Mouse (Mus musculus) midbrain, postnatal 0 days (tissue): ENCODE data around the gene Srrm2. TPM values are rescaled to one million over a fixed set of nuclear protein-coding genes. Genes with fewer than 3 reads are reported as not detected.

Source experiments
- ATAC-seq: fragments of 200-750 bp; cut with Nextera tagmentation; 2 replicates; pipeline ENCODE4 v1.8.0; 2017; ENCODE audit warnings: moderate number of reproducible peaks, mild to moderate bottlenecking, moderate TSS enrichment, moderate library complexity; ENCODE audit not compliant: low FRiP score
- DNase-seq: peaks from one replicate; pipeline ENCODE4 v3.0.0-alpha.2; 2015; ENCODE audit warnings: low spot score
- H3K27ac ChIP-seq: fragments of 300-500 bp; sonication (generic); 2 replicates; pipeline ENCODE4 v1.5.1; 2014; ENCODE audit warnings: low read depth, mild to moderate bottlenecking, low read length, mixed read lengths
- H3K27me3 ChIP-seq: fragments of 300-500 bp; sonication (generic); 2 replicates; pipeline ENCODE4 v1.6.1; 2014; ENCODE audit warnings: low read length, control low read depth, mixed read lengths; ENCODE audit not compliant: insufficient read depth
- H3K36me3 ChIP-seq: fragments of 300-500 bp; sonication (generic); 2 replicates; pipeline ENCODE4 v1.6.1; 2014; ENCODE audit warnings: low read length, control low read depth, mixed read lengths; ENCODE audit not compliant: insufficient read depth
- H3K4me1 ChIP-seq: fragments of 300-500 bp; sonication (generic); 2 replicates; pipeline ENCODE4 v1.6.1; 2014; ENCODE audit warnings: mild to moderate bottlenecking, control low read depth, antibody characterized with exemption, low read length, mixed read lengths; ENCODE audit not compliant: insufficient read depth
- H3K4me2 ChIP-seq: fragments of 300-500 bp; sonication (generic); 2 replicates; pipeline ENCODE4 v1.6.1; 2014; ENCODE audit warnings: low read depth, mild to moderate bottlenecking, low read length, mixed read lengths; ENCODE audit not compliant: poor library complexity, severe bottlenecking
- H3K4me3 ChIP-seq: fragments of 300-500 bp; sonication (generic); 2 replicates; pipeline ENCODE4 v1.5.1; 2014; ENCODE audit warnings: low read depth, mild to moderate bottlenecking, low read length, moderate library complexity
- H3K9ac ChIP-seq: fragments of 300-500 bp; sonication (generic); replicated peaks from 2 replicates; pipeline ENCODE4 v1.6.1; 2014; ENCODE audit warnings: mild to moderate bottlenecking, low read length, moderate library complexity, mixed read lengths; ENCODE audit not compliant: poor library complexity, severe bottlenecking
- H3K9me3 ChIP-seq: fragments of 300-500 bp; sonication (generic); 2 replicates; pipeline ENCODE4 v1.6.1; 2016; ENCODE audit warnings: low read length, control low read depth
- CTCF ChIP-seq: IDR thresholded peaks from 2 replicates; pipeline ENCODE4 v1.5.1; 2016; ENCODE audit warnings: antibody characterized with exemption, mild to moderate bottlenecking
- WGBS: fragments of 180-500 bp; shearing (Covaris S2); extraction: QIAGEN DNeasy Blood & Tissue Kit; methylation state at CpG from one replicate; pipeline ENCODE4 v1.1.7; 2014; 5-methylcytosine and 5-hydroxymethylcytosine counted together
- polyA plus RNA-seq: library from polyadenylated mRNA; unstranded; fragments of >200 nt; fragmentation: Nextera tagmentation; extraction: Ambion mirVana; gene quantifications from 2 replicates; pipeline ENCODE4 v1.2.1, GENCODE M21; 2015
- total RNA-seq: library from RNA; depleted of rRNA; stranded (reverse); fragments of >200 nt; gene quantifications from 2 replicates; pipeline ENCODE4 v1.2.3, GENCODE M21; 2014

The Srrm2 gene
- total and polyA plus RNA-seq, 2 experiments from 2014 or later = 162 to 443 TPM

DNA sequence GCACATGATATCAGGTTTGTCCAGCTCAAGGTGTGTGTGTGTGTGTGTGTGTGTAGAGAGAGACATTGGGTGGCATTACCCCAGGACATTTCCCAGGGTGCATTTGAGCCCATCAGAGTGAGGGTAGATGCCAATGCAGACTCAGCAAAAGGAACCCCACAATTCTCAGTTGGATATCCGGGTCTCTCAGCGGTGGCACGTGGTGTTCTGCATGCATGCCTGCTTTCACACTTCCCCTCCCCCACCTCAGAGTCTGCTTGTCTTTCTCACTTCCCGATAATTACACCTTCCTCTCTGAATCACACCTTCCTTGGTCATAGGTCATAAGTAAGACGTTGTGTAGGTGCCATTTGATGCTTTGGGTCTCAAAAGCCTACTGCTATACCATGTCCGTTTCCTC lies 42.3 kb upstream of the Srrm2 start:
- no peak overlapping the region for H3K4me2 ChIP-seq
- DNase-seq (no peak), ATAC-seq (no peak)
- H3K4me1 ChIP-seq = peaks cover 5% of the 10 kb centered on the region
- H3K27me3 ChIP-seq = peaks cover 24% of the 10 kb centered on the region
- H3K36me3 ChIP-seq = peaks cover 23% of the 10 kb centered on the region
- no peaks in the 10 kb centered on the region for H3K9me3 ChIP-seq
- H3K4me3 ChIP-seq = no peak overlapping the region
- WGBS = 43% methylated on average over 6 of the region's 6 CpGs
- no peak for TF ChIP-seq CTCF
- no peak overlapping the region for H3K27ac ChIP-seq
- H3K9ac ChIP-seq = no peak overlapping the region

DNA sequence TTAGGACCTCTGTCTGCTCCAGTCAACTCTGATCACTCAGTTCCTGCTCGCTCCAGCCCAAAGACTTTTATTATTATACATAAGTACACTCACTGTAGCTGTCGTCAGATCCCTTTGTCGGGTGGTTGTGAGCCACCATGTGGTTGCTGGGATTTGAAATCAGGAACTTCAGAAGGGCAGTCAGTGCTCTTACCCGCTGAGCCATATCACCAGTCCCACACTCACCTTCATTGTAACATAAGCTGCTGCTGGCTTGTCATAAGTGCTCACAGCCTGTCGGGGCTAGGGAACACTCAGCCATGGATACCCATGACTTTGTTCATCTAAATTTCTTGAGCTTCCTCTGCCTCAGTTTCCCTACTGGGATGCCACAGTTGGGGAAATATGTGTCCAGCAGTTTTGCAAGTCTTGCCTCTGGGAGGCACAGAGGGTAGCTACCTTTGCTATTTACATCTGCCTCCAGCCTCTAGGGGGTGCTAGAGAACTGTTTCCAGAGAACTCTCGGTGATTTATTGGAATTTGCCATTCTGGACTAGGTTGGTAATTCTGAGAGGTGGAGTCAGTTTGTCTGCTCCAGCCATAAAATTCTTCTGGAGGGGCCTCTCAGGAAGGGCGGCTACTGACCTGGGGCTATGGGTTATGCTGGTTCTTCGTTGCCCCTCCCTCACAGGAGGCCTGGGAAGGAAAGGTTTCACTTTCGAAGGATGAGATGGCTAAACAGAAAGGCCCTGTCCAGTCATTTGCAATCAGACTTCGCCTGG lies 41.5 kb upstream of the Srrm2 start:
- ATAC-seq (no peak), DNase-seq (peak; percentile 71)
- no peak overlapping the region for H3K4me3 ChIP-seq
- WGBS = 37% methylated on average over 10 of the region's 10 CpGs
- peaks cover 31% of the 10 kb centered on the region for H3K36me3 ChIP-seq
- no peak overlapping the region for H3K27ac ChIP-seq
- H3K4me1 ChIP-seq = peaks cover 5% of the 10 kb centered on the region
- H3K9ac ChIP-seq = no peak overlapping the region
- 0 out of 2 replicates have a peak overlapping the region, but pooled peaks have one; percentile 12 for H3K4me2 ChIP-seq
- peaks cover 17% of the 10 kb centered on the region; the same call in 1 of the 2 replicates for H3K27me3 ChIP-seq
- peak; percentile 75 for TF ChIP-seq CTCF
- no peaks in the 10 kb centered on the region for H3K9me3 ChIP-seq

DNA sequence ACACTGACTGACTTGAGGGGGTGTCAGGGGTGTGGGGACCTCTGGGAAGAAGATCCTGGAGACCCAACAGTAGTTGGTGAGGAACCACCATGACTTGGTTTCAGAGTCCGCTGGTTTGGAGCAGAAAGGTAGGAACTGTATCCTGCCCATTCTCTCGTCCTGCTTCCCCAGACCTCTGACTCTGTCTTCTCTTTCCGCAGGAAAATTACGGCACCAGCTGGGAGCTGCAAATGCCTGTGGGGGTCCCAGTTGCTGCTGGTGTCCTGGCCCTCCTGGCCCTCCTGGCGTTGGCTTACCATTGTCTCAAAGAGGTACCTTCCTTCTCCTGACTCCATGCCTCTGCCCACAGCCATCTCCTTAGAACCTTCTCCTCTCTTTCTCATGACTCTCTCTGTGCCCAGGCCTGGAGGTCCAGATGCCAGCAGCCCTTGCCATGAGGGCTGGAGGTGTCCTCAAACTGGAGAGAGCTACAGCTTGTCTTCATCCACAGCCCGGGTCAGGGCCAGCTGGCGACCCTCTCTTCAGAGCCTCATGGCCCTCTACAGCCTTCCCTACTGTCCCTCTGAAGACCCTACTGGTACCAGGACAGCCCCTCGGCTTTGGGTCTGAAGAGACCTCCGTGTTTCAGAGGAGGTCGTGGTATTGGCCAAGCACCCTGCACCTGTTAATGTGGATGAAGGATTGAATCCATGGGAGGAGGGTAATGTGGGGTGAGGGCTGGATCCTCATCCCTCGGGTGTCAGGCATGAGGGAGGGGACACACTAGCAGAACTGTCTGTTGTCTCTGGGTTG lies 40.7 kb upstream of the Srrm2 start:
- Histone ChIP-seq H3K27ac (no peak overlapping the region), H3K9ac (no peak overlapping the region), H3K27me3 (peaks cover 10% of the 10 kb centered on the region; the same call in 1 of the 2 replicates), H3K4me2 (no peak overlapping the region), H3K4me3 (no peak overlapping the region), H3K9me3 (no peaks in the 10 kb centered on the region), H3K36me3 (peaks cover 39% of the 10 kb centered on the region), H3K4me1 (peaks cover 5% of the 10 kb centered on the region)
- DNase-seq = no peak
- WGBS = 86% methylated on average over 11 of the region's 11 CpGs
- no peak for ATAC-seq
- TF ChIP-seq CTCF = no peak

GRCm38 (mm10) chr17:23755689-23756088 lies 34.6 kb upstream of the Srrm2 start:
- Histone ChIP-seq H3K27me3 (no peaks in the 10 kb centered on the region), H3K4me1 (no peaks in the 10 kb centered on the region), H3K4me3 (no peak overlapping the region), H3K36me3 (peaks cover 79% of the 10 kb centered on the region), H3K4me2 (no peak overlapping the region), H3K9me3 (no peaks in the 10 kb centered on the region), H3K27ac (no peak overlapping the region), H3K9ac (no peak overlapping the region)
- ATAC-seq = no peak
- 90% methylated on average over 13 of the region's 13 CpGs for WGBS
- no peak for DNase-seq
- no peak for TF ChIP-seq CTCF

DNA sequence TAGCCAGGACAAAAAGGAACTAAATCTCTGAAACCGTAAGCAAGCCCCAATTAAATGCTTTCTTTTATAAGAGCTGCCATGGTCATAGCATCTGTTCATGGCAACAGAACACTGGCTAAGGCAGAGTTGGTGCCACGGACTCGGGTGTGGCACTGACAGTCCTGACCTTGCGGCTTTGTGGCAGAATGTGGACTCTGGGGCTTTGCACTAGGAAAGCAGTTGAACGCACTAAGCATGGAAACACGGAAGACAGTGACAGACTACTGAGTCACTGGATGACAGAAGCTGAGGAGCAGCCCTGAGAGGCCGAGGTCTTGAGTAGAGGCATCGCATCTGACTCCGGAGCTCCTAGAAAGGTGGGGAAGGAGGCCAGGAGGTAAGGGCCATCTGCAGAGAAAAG lies 32.8 kb upstream of the Srrm2 start:
- Histone ChIP-seq H3K9ac (no peak overlapping the region), H3K4me2 (no peak overlapping the region), H3K27me3 (no peaks in the 10 kb centered on the region), H3K4me1 (no peaks in the 10 kb centered on the region), H3K4me3 (no peak overlapping the region), H3K27ac (no peak overlapping the region), H3K36me3 (peaks cover 82% of the 10 kb centered on the region), H3K9me3 (no peaks in the 10 kb centered on the region)
- TF ChIP-seq CTCF = no peak
- ATAC-seq (no peak), DNase-seq (no peak)
- WGBS = 98% methylated on average over 9 of the region's 9 CpGs

DNA sequence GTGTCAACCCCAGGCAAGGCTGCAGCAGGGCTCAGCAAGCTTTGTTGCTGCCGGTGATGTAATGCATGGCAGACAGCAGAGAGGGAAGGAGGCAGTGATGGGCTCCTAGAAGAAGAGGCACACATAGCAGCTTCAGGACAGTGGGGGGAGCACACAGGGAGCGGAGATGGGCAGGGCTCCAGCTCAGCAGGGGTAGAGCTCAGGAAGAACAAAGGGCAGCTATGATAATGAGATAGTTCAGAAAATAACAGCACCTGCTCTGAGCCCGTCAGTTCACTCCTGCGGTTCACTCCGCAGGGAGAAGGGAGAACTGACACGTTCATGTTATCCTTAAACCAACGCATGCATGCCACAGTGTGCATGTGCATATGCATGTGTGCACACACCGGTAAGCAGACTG lies 31.5 kb upstream of the Srrm2 start:
- H3K4me1 ChIP-seq = no peaks in the 10 kb centered on the region
- 54% methylated on average over 8 of the region's 8 CpGs for WGBS
- H3K27me3 ChIP-seq = no peaks in the 10 kb centered on the region
- DNase-seq (no peak), ATAC-seq (no peak)
- no peak overlapping the region for H3K4me3 ChIP-seq
- no peak overlapping the region for H3K4me2 ChIP-seq
- peaks cover 77% of the 10 kb centered on the region for H3K36me3 ChIP-seq
- TF ChIP-seq CTCF = no peak
- H3K9ac ChIP-seq = no peak overlapping the region
- H3K9me3 ChIP-seq = no peaks in the 10 kb centered on the region
- no peak overlapping the region for H3K27ac ChIP-seq
